Mouse (Mus musculus) E14TG2a.4 (cell line): ENCODE data around the gene Chaf1a.
"Not testable (repeated sequence)": the region's sequence is repeated elsewhere in the genome, so short reads cannot be mapped to it uniquely, and the experiment has no call there.

ENCODE experiments used
- H3K27me3 ChIP-seq: 2 replicates; pipeline ENCODE4 v1.6.1; 2014; ENCODE audit warnings: low read length, control low read depth; ENCODE audit not compliant: insufficient read depth
- H3K36me3 ChIP-seq: 2 replicates; pipeline ENCODE4 v1.6.1; 2014; ENCODE audit warnings: low read length, control low read depth; ENCODE audit not compliant: insufficient read depth
- H3K4me1 ChIP-seq: replicated peaks from 2 replicates; pipeline ENCODE4 v1.6.1; 2014; ENCODE audit warnings: low read depth, low read length, control low read depth
- H3K4me3 ChIP-seq: replicated peaks from 2 replicates; pipeline ENCODE4 v1.5.1; 2014; ENCODE audit warnings: mild to moderate bottlenecking, low read length
- H3K9me3 ChIP-seq: 2 replicates; pipeline ENCODE4 v1.6.1; 2014; ENCODE audit warnings: low read length, control low read depth
- CTCF ChIP-seq: conservative IDR thresholded peaks from 2 replicates; pipeline ENCODE4 v1.5.1; 2014; ENCODE audit warnings: low read length
- NANOG ChIP-seq: IDR thresholded peaks from 2 replicates; pipeline ENCODE4 v1.6.1; 2014; ENCODE audit warnings: borderline replicate concordance, low read length, mixed read lengths
- POU5F1 ChIP-seq: IDR thresholded peaks from 2 replicates; pipeline ENCODE4 v1.6.1; 2014; ENCODE audit warnings: low read length, borderline replicate concordance

Chaf1a gene

GRCm38 (mm10) chr17:56102158-56102557 lies 61.9 kb downstream of the Chaf1a start:
- Histone ChIP-seq H3K4me1 (no peaks in the 10 kb centered on the region; the same call in 1 of the 2 replicates), H3K4me3 (no peak overlapping the region), H3K9me3 (no peaks in the 10 kb centered on the region), H3K27me3 (no peaks in the 10 kb centered on the region), H3K36me3 (peaks cover 70% of the 10 kb centered on the region)
- TF ChIP-seq CTCF (no peak), POU5F1 (no peak), NANOG (no peak)

GRCm38 (mm10) chr17:56102927-56103326 lies 62.7 kb downstream of the Chaf1a start:
- no peak for TF ChIP-seq NANOG
- no peak for TF ChIP-seq POU5F1
- no peak for TF ChIP-seq CTCF
- peaks cover 63% of the 10 kb centered on the region for H3K36me3 ChIP-seq
- no peaks in the 10 kb centered on the region for H3K9me3 ChIP-seq
- H3K4me1 ChIP-seq, result no peaks in the 10 kb centered on the region; the same call in 1 of the 2 replicates
- H3K27me3 ChIP-seq, result no peaks in the 10 kb centered on the region
- no peak overlapping the region for H3K4me3 ChIP-seq

- Histone ChIP-seq H3K4me3 (no peak overlapping the region), H3K27me3 (no peaks in the 10 kb centered on the region), H3K4me1 (no peaks in the 10 kb centered on the region), H3K9me3 (no peaks in the 10 kb centered on the region), H3K36me3 (peaks cover 55% of the 10 kb centered on the region)
- TF ChIP-seq NANOG (no peak), POU5F1 (no peak), CTCF (no peak)
These were observed 63.4 kb downstream of the Chaf1a start for GRCm38 (mm10) chr17:56103465-56104285.

GRCm38 (mm10) chr17:56104821-56105220 lies 64.6 kb downstream of the Chaf1a start:
- peaks cover 44% of the 10 kb centered on the region for H3K36me3 ChIP-seq
- not testable (repeated sequence) for H3K27me3 ChIP-seq, H3K4me1 ChIP-seq, H3K9me3 ChIP-seq, H3K4me3 ChIP-seq

GRCm38 (mm10) chr17:56106436-56106835 lies 66.2 kb downstream of the Chaf1a start:
- H3K4me3 ChIP-seq, H3K27me3 ChIP-seq, H3K4me1 ChIP-seq, H3K9me3 ChIP-seq: not testable (repeated sequence)
- peaks cover 28% of the 10 kb centered on the region for H3K36me3 ChIP-seq

GRCm38 (mm10) chr17:56106981-56107380 lies 66.7 kb downstream of the Chaf1a start:
- Histone ChIP-seq H3K36me3 (peaks cover 22% of the 10 kb centered on the region), H3K4me3 (no peak overlapping the region), H3K9me3 (no peaks in the 10 kb centered on the region), H3K27me3 (no peaks in the 10 kb centered on the region), H3K4me1 (peaks cover 6% of the 10 kb centered on the region)
- TF ChIP-seq POU5F1, result no peak
- TF ChIP-seq NANOG, result no peak
- TF ChIP-seq CTCF, result no peak

GRCm38 (mm10) chr17:56107736-56108135 lies 67.5 kb downstream of the Chaf1a start:
- Histone ChIP-seq H3K4me3 (no peak overlapping the region), H3K9me3 (no peaks in the 10 kb centered on the region), H3K27me3 (no peaks in the 10 kb centered on the region), H3K4me1 (peaks cover 14% of the 10 kb centered on the region), H3K36me3 (peaks cover 15% of the 10 kb centered on the region)
- TF ChIP-seq NANOG (no peak), CTCF (no peak), POU5F1 (no peak)

- no peaks in the 10 kb centered on the region for H3K9me3 ChIP-seq
- peaks cover 7% of the 10 kb centered on the region for H3K36me3 ChIP-seq
- no peak for TF ChIP-seq NANOG
- no peak for TF ChIP-seq POU5F1
- TF ChIP-seq CTCF, result no peak
- H3K27me3 ChIP-seq, result no peaks in the 10 kb centered on the region
- H3K4me3 ChIP-seq, result no peak overlapping the region
- H3K4me1 ChIP-seq, result peaks cover 22% of the 10 kb centered on the region
These were observed 68.2 kb downstream of the Chaf1a start for GRCm38 (mm10) chr17:56108334-56109044.
